Mouse (Mus musculus) E14TG2a.4 (cell line): ENCODE measurements at regions not wholly inside any gene's neighbourhood (a gene's known extent, or its start where the extent isn't known, plus 50 kb on each side); places are given as distances from the start of the nearest gene placed in this dataset.

Experiments used
- CTCF ChIP-seq: conservative IDR thresholded peaks from 2 replicates; pipeline ENCODE4 v1.5.1; 2014; ENCODE audit warnings: low read length
- POU5F1 ChIP-seq: IDR thresholded peaks from 2 replicates; pipeline ENCODE4 v1.6.1; 2014; ENCODE audit warnings: low read length, borderline replicate concordance

GRCm38 (mm10) chr9:87883069-87883468, 152.0 kb upstream of the Tbx18 start:
- no peak for TF ChIP-seq CTCF
- no peak for TF ChIP-seq POU5F1
